Mouse (Mus musculus) heart, postnatal 25 days (tissue): ENCODE results near the gene Ldb1. TPM values are rescaled to one million over a fixed set of nuclear protein-coding genes. Genes with fewer than 3 reads are reported as not detected.

Experiments used
- DNase-seq: peaks from one replicate; pipeline ENCODE4 v3.0.0; 2022; ENCODE audit warnings: low spot score
- intact Hi-C: fragments of 180-260 bp; cut with DNase I; formaldehyde crosslinking; loops from one replicate; pipeline ENCODE4 v1.15.1; 2025
- total RNA-seq, 2 experiments: library from RNA; stranded (reverse); gene quantifications; 2 replicates each; pipeline ENCODE4 v1.2.3; 2021

Ldb1 gene
- total RNA-seq, 2 experiments from 2014 or later, result 40.3 to 44.7 TPM

DNA sequence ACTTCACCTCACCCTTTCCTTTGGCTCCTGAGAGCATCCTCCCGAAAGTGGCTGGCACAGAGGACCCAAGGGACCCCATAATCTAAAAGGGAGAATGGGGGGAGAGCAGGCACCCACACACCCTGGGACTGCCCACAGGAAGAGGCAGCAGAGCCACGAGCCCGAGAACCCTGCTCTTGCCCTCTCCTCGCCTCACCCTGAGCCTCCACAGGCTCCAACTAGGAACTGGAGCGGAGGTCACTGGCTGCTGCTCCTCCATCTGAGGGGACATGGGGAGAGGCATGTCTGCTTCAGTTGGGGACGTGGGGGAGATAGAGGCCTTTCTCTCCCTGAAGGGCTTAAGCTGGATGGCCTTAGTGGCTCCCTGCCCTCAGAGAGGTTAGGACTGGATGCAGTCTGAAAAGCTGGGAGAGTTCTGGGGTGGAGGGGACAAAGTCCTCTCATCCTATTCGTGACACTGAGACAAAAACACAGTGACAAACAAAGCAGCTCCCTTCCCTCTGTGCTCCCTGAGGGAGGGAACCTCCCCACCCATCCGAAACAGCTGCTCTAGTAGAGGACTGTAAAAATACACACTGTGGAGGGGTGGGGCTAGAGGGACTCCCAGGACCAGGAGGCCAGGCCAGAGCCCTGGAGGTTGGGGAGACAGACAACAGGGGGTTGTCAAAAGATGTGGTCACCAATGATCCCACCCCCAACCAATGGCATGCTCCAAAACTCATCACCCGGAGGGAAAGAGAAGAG lies 13.2 kb downstream of the Ldb1 start:
- intact Hi-C loops, result no loop called here
- DNase-seq, result no peak

- intact Hi-C loops, result no loop called here
- no peak for DNase-seq
Observed at GRCm38 (mm10) chr19:46030196-46030983, 14.6 kb downstream of the Ldb1 start.

GRCm38 (mm10) chr19:46029652-46030051 lies 15.4 kb downstream of the Ldb1 start:
- DNase-seq, result no peak
- intact Hi-C loops, result no loop called here

GRCm38 (mm10) chr19:46028747-46029320 lies 16.2 kb downstream of the Ldb1 start:
- intact Hi-C loops, result no loop called here
- DNase-seq, result no peak

DNA sequence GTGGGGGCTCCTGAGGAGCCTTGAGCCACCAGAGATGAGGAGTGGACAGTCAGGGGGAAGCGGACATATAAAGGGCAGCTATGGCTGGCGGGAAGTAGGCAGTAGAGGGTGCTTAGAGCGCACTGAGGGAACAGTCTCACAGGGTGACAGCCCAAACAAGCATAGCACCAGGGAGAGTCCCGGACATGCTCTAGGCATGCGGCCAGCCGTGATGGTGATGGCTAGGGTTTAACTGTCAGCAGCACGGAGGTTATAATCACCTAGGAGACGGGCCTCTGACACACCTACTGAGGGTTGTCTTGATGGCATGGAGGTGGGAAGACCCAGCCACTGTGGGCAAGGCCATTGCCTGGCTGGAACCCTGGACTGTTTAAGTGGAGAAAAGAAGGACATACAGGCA lies 18.4 kb downstream of the Ldb1 start:
- no peak for DNase-seq
- intact Hi-C loops, result no loop called here

DNA sequence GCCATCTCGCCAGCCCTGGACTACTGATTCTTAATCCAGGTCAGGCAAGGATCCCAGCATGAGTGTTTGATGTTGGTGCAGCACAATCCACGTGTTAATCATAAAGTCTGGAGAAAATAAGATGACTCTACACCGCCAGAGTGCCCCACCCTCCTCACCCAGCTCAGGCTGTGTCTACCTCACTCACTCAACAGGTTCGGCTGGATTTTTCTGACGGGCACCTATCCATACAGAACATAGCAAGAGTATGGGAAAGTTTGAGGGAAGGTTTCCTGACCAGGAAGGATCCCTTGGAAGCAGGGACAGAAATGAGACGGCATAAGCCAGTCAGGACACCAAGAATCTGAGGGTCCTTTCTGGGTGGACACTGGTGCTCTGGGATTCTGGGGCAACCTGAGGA lies 20.1 kb downstream of the Ldb1 start:
- intact Hi-C loops, result no loop called here
- DNase-seq, result no peak

- no peak for DNase-seq
- intact Hi-C loops, result no loop called here
Observed at GRCm38 (mm10) chr19:46016023-46016422, 29.0 kb downstream of the Ldb1 start.

DNA sequence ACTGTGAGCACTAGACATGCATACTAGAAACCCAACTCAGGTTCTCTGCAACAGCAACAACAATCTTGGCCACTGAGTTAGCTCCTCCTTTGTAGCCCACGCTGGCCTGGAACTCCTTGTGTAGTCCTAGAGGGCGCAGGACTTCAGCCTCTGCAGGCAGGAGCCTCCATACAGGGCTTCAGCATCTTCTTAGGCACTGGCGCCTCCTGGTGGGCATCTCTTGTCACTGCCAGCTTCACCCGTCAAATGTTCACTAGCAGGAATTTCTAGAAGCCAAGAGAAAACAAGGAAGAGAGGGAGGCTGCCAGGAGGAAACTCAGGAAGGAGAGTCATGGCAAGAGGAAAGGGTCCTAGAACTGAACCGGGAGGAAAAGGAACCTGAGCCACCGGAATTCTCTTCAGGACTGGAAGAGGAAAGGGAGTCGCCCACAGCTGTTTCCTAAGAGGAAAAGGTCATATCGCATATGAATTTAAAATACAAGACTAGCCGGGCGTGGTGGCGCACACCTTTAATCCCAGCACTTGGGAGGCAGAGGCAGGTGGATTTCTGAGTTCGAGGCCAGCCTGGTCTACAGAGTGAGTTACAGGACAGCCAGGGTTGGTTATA lies 30.3 kb downstream of the Ldb1 start:
- peak; percentile 74 for DNase-seq
- intact Hi-C loops, result loop anchor here (2.0 to 5.0 kb wide), 2 partner anchors 62 to 202 kb away; no protein-coding TSS in a partner anchor

GRCm38 (mm10) chr19:46005680-46006079 lies 39.3 kb downstream of the Ldb1 start:
- DNase-seq, result no peak
- intact Hi-C loops, result no loop called here

- intact Hi-C loops, result no loop called here
- DNase-seq, result no peak
Observed at GRCm38 (mm10) chr19:46004814-46005466, 40.1 kb downstream of the Ldb1 start.

DNA sequence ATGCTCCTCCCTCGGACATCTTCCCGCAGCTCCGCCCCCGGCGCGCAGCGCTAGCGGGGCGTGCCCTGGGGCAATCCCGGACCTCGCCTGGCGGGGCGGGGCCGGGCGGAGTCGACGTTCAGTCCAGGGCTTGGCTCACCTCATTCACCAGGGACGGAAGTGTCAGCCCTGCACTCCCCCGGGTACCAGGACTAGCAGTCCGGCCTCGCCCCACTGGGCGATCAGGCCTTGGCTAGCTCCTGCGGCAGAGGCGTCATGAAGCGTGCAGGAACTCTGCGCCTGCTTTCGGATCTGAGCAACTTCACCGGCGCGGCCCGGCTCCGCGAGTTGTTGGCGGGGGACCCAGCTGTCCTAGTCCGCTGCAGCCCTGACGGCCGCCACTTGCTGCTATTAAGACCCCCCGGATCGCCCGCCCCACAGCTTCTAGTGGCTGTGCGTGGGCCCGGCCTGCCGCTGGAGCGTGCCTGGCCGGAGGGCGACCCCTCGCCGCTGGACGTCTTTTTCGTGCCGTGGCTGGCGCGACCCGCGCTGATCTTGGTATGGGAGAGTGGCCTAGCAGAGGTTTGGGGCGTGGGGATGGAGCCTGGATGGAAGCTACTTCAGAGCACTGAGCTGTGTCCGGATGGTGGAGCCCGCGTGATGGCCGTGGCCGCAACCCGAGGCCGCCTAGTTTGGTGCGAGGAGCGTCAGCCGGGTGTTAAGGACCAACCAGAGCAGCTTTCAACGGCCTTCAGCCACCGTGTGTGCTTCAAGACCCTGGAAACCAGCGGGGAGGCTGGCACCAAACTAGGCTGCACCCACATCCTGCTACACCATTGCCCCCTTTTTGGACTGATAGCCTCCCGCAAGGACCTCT lies 41.4 kb downstream of the Ldb1 start, which contains the start of gene Hps6:
Gene Hps6, plus strand, starts transcription at position 138 of the 856 bp plus-strand sequence.
- intact Hi-C loops, result no loop called here
- peak; percentile 88 for DNase-seq

DNA sequence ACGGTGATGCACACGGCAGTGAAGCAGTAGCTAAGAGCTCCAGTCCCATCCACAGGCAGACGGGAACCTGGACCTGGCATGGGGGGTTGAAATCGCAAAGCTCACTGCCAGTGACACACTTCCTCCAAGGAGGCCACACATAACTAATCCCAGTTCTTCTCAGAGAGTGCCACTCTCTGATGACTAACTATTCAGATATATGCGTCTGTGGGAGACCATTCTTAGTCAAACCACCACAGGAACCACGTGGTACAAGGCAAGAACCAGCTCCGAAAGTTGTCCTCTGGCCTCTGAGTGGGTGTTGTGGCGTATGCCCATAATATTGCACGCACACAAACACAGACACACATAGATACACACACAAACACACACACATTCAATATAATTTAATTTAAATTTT lies 42.7 kb downstream of the Ldb1 start:
- no peak for DNase-seq
- intact Hi-C loops, result no loop called here

GRCm38 (mm10) chr19:45999378-45999777 lies 45.6 kb downstream of the Ldb1 start:
- intact Hi-C loops, result loop anchor here (5.0 kb wide), 1 partner anchor 38 kb away; no protein-coding TSS in a partner anchor
- DNase-seq, result no peak

- DNase-seq, result no peak
- intact Hi-C loops, result loop anchor here (5.0 kb wide), 1 partner anchor 39 kb away; no protein-coding TSS in a partner anchor
Observed at GRCm38 (mm10) chr19:45998694-45999217, 46.3 kb downstream of the Ldb1 start.

DNA sequence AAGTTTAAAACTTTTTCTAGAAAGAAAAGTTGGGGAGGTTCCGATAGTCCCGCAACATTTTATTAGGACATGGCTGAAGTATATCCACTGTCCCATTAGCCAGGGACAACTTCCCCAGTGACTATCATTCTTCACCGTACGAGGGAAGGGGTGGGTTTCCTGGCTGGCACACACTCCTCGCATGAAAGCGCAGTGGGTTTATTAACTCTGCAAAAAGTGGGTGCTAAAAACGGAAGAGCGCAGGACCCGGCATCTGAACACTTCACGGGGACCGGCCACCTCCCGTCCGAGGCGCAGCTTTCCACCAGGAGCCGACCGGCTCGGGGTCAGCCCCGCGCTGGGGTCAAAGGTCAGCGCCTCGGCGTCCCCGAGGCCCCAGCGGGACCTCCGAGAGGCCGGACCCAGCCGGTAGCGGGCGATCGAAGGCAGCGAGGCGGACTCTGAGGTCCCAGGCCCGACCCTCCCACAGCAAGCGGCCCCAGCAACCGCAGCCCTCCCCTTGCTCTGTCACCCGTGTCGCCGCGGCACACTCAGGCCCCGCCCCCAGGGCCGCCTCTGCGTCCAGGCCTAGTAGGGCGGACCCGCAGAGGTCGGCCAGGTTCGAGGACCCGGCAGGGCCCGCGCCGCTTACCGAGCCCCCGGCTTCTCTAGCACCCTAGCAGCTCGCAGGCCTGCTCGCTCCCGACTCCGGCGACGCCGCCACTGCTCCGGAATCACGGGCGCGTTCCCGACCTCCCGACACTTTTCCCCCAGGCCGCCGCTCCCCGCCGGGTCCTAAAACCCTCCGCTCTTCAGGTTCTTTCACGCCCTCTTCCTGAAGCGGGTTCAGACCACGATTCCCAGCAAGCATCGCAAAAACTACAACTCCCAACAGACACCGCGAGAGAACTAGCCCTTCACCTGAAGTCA lies 47.0 kb downstream of the Ldb1 start, which contains the start of gene Armh3:
Gene Armh3, minus strand, starts transcription at position 704 of the 909 bp plus-strand sequence.
- intact Hi-C loops, result loop anchor here (5.0 kb wide), 1 partner anchor 39 kb away; no protein-coding TSS in a partner anchor

DNA sequence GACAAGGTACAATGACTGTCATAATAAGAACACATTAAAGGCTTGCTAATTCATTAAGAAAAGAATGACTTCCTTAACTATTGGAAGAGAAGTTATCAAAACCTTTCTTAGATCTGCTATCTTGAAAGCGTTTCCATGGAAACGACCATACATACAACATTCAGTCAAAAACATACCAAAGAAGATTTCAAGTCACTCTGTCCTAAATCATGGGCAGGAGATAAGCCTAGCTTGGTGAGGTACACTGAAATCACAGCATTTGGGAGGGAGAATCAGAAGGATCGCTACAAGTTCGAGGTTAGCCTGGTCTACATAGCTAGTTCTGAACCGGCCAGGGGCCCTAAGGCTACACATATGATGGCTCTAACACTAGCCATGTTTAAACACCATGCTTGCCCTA lies 47.6 kb downstream of the Ldb1 start:
- no peak for DNase-seq
- intact Hi-C loops, result loop anchor here (5.0 kb wide), 1 partner anchor 40 kb away; no protein-coding TSS in a partner anchor

More for the DNA sequence above, 47.0 kb downstream of the Ldb1 start, which contains the start of gene Armh3:
- DNase-seq, result peak; percentile 80

DNA sequence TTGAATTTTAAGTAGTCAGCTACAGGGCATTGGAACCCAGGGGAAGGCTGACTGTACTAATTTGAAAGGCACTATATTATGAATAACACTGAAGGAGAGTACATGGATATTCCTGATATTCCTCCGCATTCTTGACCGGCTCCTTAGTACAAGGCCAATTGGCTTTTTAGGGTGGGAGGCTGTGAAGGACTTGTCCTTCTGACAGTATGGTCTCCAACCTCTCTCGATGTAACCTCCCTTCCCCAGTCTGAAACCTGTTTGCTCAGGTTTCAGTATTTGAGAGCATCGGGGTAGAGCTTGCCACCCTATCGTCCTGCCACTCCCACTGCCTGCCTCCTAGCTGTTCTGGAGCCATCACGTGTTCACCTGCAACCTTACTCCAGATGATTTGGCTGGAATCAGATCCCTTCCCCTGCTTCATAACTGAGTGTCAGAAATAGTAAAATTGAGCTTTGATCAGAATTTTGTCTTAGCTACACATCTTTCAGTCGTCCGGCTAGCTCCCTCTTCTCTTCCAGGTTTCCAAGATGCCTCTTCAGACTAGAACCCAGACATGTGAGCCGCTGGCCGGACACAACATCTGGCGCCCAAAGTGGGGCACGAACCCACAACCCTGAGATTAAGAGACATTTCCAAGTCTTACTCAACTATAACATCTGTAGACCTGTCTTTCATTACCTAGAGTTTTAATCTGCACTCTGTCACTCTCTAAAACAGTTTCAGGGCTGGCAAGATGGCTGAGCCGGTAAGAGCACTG lies 50.9 kb downstream of the Ldb1 start:
- no peak for DNase-seq
- intact Hi-C loops, result no loop called here
